Mouse (Mus musculus) brain, embryonic 14.5 days (tissue): ENCODE data around the gene Sin3b.

ENCODE experiments used
- CTCF ChIP-seq: fragments of 200-500 bp; IDR thresholded peaks from 2 replicates; pipeline ENCODE4 v1.5.1; 2012; ENCODE audit warnings: inconsistent platforms, mild to moderate bottlenecking, moderate library complexity, borderline replicate concordance; ENCODE audit not compliant: insufficient read depth, insufficient read length; ENCODE audit errors: extremely low read depth
- POLR2A ChIP-seq: fragments of 200-500 bp; IDR thresholded peaks from 2 replicates; pipeline ENCODE4 v1.6.1; 2012; ENCODE audit warnings: mild to moderate bottlenecking, inconsistent platforms, borderline replicate concordance; ENCODE audit not compliant: poor library complexity, insufficient read depth, insufficient read length, severe bottlenecking; ENCODE audit errors: extremely low read depth

- TF ChIP-seq CTCF (no peak), POLR2A (no peak)
Measured at GRCm38 (mm10) chr8:72682051-72682687, 40.9 kb upstream of the Sin3b start.
